Mouse (Mus musculus) lung, postnatal 0 days (tissue): ENCODE data around the gene Abhd16b.

Experiments
- CTCF ChIP-seq: IDR thresholded peaks from 2 replicates; pipeline ENCODE4 v1.5.1; 2016; ENCODE audit warnings: antibody characterized with exemption, mild to moderate bottlenecking
- EP300 ChIP-seq: IDR thresholded peaks from 2 replicates; pipeline ENCODE4 v1.6.1; 2016; ENCODE audit warnings: antibody characterized with exemption, mild to moderate bottlenecking, control low read depth

DNA sequence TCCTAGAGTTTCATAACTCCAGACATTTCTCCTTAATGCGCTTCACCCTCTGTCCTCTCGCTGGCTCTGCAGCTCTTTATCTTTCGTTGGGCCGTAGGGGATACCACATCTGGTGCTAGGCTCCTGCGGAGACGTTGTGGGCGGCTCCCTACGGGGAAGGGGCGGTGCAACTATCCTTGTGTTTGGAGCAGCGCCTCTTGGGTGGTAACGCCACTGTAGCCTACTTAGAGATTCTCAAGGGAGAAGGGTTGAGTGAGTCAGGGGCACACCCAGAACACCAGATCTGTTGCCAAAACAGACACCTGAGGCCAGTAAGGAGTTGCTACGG is 4.5 kb downstream of the Abhd16b start:
- no peak; the same call in 1 of the 2 replicates for TF ChIP-seq CTCF
- TF ChIP-seq EP300 = peak; percentile 48; the same call in 1 of the 2 replicates
